ENCODE assay signal across 25 mouse cellular contexts in genomic region chr7:133469106-133469505, GRCm38 (mm10).
A peak's percentile ranks its signal among the peaks of the same experiment; 100 is the strongest.
DNase-seq lines count a peak whose midpoint lies in the region; ATAC-seq lines count a peak whose summit lies in the region.
"Had no signal": no experiment of that assay in that cellular context is flagged by ENCODE, and none has a peak within 500 bp of the region (broad histone marks: within the 10 kb centered on the region; RNA-seq: fewer than 3 reads in every experiment).

No protein-coding gene starts in this region.

- no peaks in the 10 kb centered on the region for H3K9me3 ChIP-seq in heart, embryonic 10.5 days
- no peaks in the 10 kb centered on the region for H3K9me3 ChIP-seq in midbrain, embryonic 15.5 days
- H3K9me3 ChIP-seq in midbrain, embryonic 14.5 days (ENCODE audit: control insufficient read depth, low read length) = no peaks in the 10 kb centered on the region
- no peaks in the 10 kb centered on the region for H3K9me3 ChIP-seq in hindbrain, embryonic 12.5 days (replicated peaks)
- H3K9me3 ChIP-seq: embryonic facial prominence, embryonic 12.5 days; embryonic facial prominence, embryonic 15.5 days; heart, embryonic 13.5 days; hindbrain, embryonic 15.5 days; intestine, embryonic 15.5 days had no signal

- no peaks in the 10 kb centered on the region for H3K36me3 ChIP-seq in heart, embryonic 10.5 days
- no peaks in the 10 kb centered on the region for H3K36me3 ChIP-seq in midbrain, embryonic 15.5 days (replicated peaks)
- no peaks in the 10 kb centered on the region for H3K36me3 ChIP-seq in midbrain, embryonic 14.5 days (ENCODE audit: control insufficient read depth, insufficient read depth, low read length)
- H3K36me3 ChIP-seq in hindbrain, embryonic 12.5 days = no peaks in the 10 kb centered on the region
- H3K36me3 ChIP-seq: embryonic facial prominence, embryonic 12.5 days; embryonic facial prominence, embryonic 15.5 days; G1E; heart, embryonic 13.5 days; hindbrain, embryonic 15.5 days; intestine, embryonic 15.5 days had no signal

- WGBS in heart, embryonic 10.5 days = 60% methylated on average over 3 of the region's 3 CpGs
- 43% methylated on average over 3 of the region's 3 CpGs for WGBS in midbrain, embryonic 15.5 days
- 46% methylated on average over 3 of the region's 3 CpGs for WGBS in midbrain, embryonic 14.5 days
- 39% methylated on average over 3 of the region's 3 CpGs for WGBS in hindbrain, embryonic 12.5 days

- H3K4me1 ChIP-seq in heart, embryonic 10.5 days = no peaks in the 10 kb centered on the region
- 0 out of 2 replicates have a peak, but pooled peaks cover 4% of the 10 kb centered on the region for H3K4me1 ChIP-seq in midbrain, embryonic 15.5 days
- H3K4me1 ChIP-seq in midbrain, embryonic 14.5 days (ENCODE audit: control insufficient read depth, insufficient read depth, low read length) = no peaks in the 10 kb centered on the region
- no peaks in the 10 kb centered on the region; the same call in 1 of the 2 replicates for H3K4me1 ChIP-seq in hindbrain, embryonic 12.5 days

- H3K27me3 ChIP-seq in heart, embryonic 10.5 days (ENCODE audit: insufficient read depth, poor library complexity, severe bottlenecking) = no peaks in the 10 kb centered on the region
- no peaks in the 10 kb centered on the region for H3K27me3 ChIP-seq in midbrain, embryonic 15.5 days (replicated peaks)
- H3K27me3 ChIP-seq in midbrain, embryonic 14.5 days (ENCODE audit: control insufficient read depth, insufficient read depth, low read length) = no peaks in the 10 kb centered on the region
- no peaks in the 10 kb centered on the region for H3K27me3 ChIP-seq in hindbrain, embryonic 12.5 days
- H3K27me3 ChIP-seq: embryonic facial prominence, embryonic 12.5 days; embryonic facial prominence, embryonic 15.5 days; heart, embryonic 13.5 days; hindbrain, embryonic 15.5 days; intestine, embryonic 15.5 days had no signal

- DNase-seq in cerebellum, adult 8-10 months = peak; percentile 28
- no peak for DNase-seq in cerebellum, adult 9-11 months
- peak; percentile 5 for DNase-seq in heart, adult 11 months
- no peak for DNase-seq in heart, embryonic 10.5 days (ENCODE audit: low spot score)
- DNase-seq in midbrain, embryonic 14.5 days = no peak
- DNase-seq: adrenal gland, adult 2 months; adrenal gland, postnatal 14 days; B cell, adult 2 months; embryo, embryonic 11 days; forebrain, postnatal 0 days; gastrocnemius, adult 2 months; gastrocnemius, postnatal 14 days; heart, adult 18-20 months; heart, postnatal 14 days; heart, postnatal 4 days; kidney, adult 11 months had no signal

- H3K27ac ChIP-seq in heart, embryonic 10.5 days = no peak overlapping the region
- H3K27ac ChIP-seq in midbrain, embryonic 15.5 days = 0 out of 2 replicates have a peak overlapping the region, but pooled peaks have one; percentile 15
- no peak overlapping the region for H3K27ac ChIP-seq in midbrain, embryonic 14.5 days (replicated peaks; ENCODE audit: low read depth, low read length)
- no peak overlapping the region for H3K27ac ChIP-seq in hindbrain, embryonic 12.5 days
- H3K27ac ChIP-seq: embryonic facial prominence, embryonic 12.5 days; embryonic facial prominence, embryonic 15.5 days; gastrocnemius, adult 2 months; heart, embryonic 13.5 days; hindbrain, embryonic 15.5 days; intestine, embryonic 15.5 days had no signal

- ATAC-seq in midbrain, embryonic 15.5 days (replicated peaks) = no peak
- no peak for ATAC-seq in midbrain, embryonic 14.5 days (ENCODE audit: low FRiP score, low TSS enrichment)
- ATAC-seq in hindbrain, embryonic 12.5 days (ENCODE audit: low FRiP score) = no peak
- ATAC-seq: forebrain, embryonic 14.5 days; forebrain, postnatal 0 days; intestine, embryonic 15.5 days had no signal

- no peak overlapping the region for H3K4me3 ChIP-seq in heart, embryonic 10.5 days
- H3K4me3 ChIP-seq in midbrain, embryonic 15.5 days = no peak overlapping the region
- no peak overlapping the region for H3K4me3 ChIP-seq in midbrain, embryonic 14.5 days (replicated peaks; ENCODE audit: low read depth, low read length)
- H3K4me3 ChIP-seq in hindbrain, embryonic 12.5 days = no peak overlapping the region
- H3K4me3 ChIP-seq: embryonic facial prominence, embryonic 12.5 days; embryonic facial prominence, embryonic 15.5 days; gastrocnemius, adult 2 months; heart, embryonic 13.5 days; hindbrain, embryonic 15.5 days; intestine, embryonic 15.5 days had no signal

- no peak overlapping the region for H3K9ac ChIP-seq in midbrain, embryonic 15.5 days
- H3K9ac ChIP-seq in midbrain, embryonic 14.5 days (replicated peaks; ENCODE audit: low read length) = no peak overlapping the region
- no peak overlapping the region for H3K9ac ChIP-seq in hindbrain, embryonic 12.5 days
- H3K9ac ChIP-seq: embryonic facial prominence, embryonic 12.5 days; embryonic facial prominence, embryonic 15.5 days; forebrain, postnatal 0 days; heart, embryonic 13.5 days; hindbrain, embryonic 15.5 days; intestine, embryonic 15.5 days had no signal

- H3K4me2 ChIP-seq in midbrain, embryonic 15.5 days = no peak overlapping the region
- H3K4me2 ChIP-seq in midbrain, embryonic 14.5 days (ENCODE audit: low read length) = no peak overlapping the region
- no peak overlapping the region for H3K4me2 ChIP-seq in hindbrain, embryonic 12.5 days (replicated peaks)
- H3K4me2 ChIP-seq: embryonic facial prominence, embryonic 12.5 days; embryonic facial prominence, embryonic 15.5 days; heart, embryonic 13.5 days; hindbrain, embryonic 15.5 days; intestine, embryonic 15.5 days had no signal

Comparison
In these comparisons a context has a peak if more than half of its experiments do, and no peak if none do; other contexts are left out.
1. DNase-seq: peak in cerebellum, adult 8-10 months (single experiment) and heart, adult 11 months (single experiment); none in cerebellum, adult 9-11 months (single experiment), heart, embryonic 10.5 days (single experiment) and midbrain, embryonic 14.5 days (single experiment).